Mouse (Mus musculus) retina, postnatal 7 days (tissue): Measurements from ENCODE around the gene Wfdc12.

Source experiments
- DNase-seq: peaks from one replicate; pipeline ENCODE4 v3.0.0-alpha.2; 2012; ENCODE audit warnings: low read depth, low spot score

The Wfdc12 gene

DNA sequence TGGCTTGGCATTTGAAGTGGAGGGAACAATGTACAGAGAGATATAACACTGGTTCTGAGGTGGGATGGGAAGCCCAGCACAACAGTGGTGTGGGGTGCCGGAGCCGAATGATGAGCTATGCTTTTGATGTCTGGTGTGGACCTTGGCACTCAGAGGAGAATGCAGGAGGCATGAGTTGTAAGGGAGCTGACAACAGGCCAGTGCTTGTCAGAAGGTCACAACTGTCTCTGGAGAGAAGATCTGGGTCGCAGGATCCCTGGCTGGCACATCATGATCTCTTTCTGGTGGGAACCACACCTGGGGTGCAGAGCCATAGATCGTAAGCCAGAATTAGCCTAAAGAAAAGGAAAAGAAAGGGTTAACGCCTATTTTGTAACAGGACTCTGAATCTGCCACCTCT is 12.6 kb downstream of the Wfdc12 start:
- DNase-seq = no peak

DNA sequence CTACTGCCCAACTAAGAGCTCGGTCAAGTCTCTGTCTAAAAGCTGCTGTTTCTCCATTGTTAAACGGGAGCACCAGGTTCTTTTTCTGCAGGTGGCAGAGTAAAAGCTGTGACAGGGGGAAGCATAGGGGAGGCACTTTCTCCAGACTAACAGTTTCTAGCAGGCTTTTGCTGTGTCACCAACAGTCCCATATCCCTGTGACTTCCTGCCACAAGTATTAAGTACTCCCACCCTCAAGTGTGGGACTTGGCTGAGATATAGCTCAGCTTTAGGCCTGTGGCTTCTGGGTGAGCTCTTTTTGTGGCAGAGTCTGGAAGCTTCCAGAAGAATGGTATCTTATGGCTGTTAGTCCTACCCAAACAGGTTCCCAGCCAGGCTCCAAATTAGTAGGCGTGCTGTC is 14.6 kb downstream of the Wfdc12 start:
- no peak for DNase-seq

DNA sequence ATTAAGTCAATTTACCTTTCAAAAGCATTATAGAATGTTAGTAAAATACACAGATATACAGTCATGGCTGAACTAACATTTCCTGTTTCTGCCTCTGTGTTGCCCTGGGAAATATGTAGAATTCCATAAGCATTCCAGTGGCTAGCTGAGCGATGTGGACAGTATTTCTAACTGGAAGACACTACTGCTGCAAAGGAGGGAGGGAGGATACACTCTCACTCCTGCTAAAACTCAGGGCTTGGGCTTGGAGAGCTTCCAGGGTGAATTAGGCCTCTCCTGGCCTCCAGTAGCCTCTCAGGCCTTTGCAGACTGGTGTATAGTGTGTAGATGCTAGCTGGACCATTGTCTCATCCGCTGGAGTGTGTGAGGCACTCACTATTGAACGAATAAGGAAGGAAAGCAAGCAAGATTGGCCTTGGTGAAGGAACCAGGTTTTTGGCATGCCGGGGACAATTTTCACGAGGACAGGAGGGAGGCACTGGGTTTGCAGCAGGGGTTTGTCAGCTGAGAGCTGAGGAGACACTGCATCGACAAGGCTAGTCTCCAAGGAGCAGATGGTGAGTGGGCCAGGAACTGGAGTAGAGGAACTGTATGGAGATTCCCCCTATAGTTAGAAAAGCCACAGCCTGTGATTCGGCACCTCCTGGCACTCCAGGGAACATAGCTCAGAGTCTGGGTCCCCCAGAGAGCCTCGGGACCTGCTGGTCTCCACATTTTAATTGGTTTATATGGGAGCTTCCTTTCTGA is 15.6 kb downstream of the Wfdc12 start:
- DNase-seq = no peak

DNA sequence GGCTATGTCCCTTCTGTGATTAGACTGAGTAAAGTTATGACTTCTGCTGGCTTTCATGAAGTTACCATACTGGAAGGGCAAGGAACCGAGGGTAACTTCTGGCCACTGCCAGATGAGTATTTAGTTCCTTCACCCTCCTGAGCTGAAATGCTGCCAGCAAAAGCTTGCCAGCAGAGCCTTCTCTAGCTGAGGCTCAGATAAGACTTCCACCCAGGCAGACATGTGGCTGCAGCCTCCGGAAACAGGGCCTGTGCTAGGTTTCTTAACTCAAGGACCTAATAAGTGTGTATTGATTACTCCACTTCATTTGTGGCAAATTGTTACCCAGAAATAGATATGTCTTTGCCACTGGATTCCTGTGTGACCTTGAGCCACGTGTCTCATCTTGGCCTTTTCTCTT is 17.0 kb downstream of the Wfdc12 start:
- DNase-seq = no peak

DNA sequence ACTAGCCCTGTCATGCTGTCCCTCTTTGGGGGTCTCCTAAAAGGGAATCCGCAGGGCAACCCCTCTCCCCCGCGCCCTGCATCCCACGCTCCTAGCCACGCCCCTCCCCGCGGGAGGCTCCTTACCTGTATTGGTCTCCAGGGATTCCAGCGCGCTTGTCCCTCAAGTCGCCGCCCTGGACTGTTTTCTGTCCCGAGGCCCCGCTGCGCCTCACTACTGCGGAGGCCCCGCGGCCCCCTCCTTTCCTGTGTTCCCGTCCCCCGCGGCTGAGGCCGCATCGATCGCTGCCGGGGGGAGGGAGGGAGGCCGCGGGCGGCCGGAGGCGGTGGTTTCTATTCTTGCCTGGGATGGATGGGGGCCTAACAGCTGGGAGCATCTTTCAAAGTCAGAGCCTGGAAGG is 19.5 kb downstream of the Wfdc12 start, which contains the start of gene Kcns1:
Gene Kcns1 (minus strand): TSS at position 212 of the 400 bp plus-strand sequence.
- no peak for DNase-seq

DNA sequence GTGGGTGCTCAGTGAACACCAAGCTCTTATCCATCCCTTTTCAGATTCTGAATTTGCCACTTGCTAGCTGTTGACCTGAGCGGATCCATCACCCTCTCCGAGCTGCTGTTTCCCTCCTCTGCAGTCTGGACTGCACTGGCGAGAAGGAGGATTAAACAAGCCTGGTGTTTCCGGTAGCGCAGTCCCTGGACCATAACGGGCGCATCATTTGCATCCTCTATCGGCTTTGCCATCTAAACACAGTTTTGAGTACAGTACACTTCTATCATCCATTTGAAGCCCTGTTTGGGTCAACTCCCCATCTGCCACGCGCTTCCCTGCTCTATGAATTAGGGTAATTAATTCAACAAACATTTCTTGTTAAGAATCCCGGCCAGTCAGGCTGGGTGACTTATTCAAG is 20.1 kb downstream of the Wfdc12 start:
- no peak for DNase-seq

DNA sequence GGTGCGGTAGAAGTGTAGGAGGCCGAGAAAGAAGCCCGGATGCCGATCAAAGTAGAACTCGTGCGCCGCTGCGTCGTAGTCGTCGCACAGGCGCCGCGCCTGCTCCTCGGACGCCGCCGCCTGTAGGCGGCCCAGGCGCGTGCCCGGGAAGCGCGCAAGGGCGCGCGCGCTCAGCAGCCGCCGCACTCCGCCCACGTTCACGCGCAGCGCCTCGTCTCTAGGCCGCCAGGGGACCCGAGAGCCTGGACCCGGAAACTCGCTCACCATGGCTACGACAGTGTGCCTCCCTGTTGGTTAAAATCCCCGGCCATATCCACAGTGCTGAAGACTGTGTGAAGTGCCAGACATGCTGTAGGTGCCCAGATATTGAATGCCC is 21.8 kb downstream of the Wfdc12 start:
- DNase-seq = peak; percentile 9

DNA sequence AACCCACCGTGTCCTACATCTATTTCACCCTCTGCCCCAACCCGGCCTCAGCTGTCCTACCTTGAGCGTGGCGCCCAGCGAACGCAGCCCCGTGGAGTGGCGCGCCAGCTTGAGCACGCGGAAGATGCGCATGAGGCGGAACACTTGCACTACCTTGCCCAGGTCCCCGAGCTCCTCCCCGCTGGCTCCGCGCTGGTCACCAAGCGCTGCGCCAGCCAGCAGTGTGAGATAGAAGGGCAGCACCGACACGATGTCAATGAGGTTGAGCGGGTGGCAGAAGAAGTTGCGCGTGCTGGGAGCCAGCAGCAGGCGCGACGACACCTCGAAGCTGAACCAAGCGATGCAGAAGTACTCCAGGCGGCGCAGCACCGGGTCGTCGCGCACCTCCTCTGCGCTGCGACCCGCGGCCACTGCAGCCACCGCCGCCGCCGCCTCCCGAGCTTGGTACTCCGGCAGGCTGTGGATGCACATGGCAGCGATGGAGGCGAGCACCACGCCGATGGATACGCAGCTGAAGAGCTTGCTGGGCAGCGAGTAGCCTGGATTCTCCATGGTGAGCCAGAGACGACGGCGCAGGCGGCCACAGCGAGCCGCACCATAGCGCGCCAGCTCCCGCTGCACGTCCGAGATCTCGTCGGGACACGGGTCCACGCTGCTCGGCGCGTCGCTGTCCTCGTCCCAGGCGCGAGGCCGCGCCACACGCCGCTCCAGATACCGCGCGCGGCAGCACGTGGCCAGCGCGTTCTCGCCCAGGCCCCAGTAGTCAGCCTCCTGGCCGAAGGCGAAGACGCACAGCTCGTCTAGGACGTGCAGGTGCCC is 22.4 kb downstream of the Wfdc12 start:
- DNase-seq = no peak

DNA sequence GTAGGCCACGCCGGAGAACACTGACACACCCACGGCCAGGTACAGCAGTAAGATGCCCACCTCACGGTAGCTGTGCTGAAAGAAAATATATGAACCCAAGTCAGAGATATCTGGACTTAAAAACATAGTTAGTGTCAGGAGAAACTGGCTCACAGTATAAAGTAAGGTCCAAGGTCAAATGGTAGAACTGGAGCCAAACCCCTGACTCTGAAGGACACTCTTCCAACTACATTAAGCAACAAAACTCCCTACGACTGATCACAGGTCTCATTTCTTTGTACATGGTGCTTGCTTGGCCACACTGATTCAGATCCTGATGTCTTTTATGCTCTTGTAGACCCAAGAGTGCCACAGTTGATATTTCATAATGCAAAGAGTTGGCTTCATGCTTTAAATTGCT is 25.5 kb downstream of the Wfdc12 start:
- no peak for DNase-seq

DNA sequence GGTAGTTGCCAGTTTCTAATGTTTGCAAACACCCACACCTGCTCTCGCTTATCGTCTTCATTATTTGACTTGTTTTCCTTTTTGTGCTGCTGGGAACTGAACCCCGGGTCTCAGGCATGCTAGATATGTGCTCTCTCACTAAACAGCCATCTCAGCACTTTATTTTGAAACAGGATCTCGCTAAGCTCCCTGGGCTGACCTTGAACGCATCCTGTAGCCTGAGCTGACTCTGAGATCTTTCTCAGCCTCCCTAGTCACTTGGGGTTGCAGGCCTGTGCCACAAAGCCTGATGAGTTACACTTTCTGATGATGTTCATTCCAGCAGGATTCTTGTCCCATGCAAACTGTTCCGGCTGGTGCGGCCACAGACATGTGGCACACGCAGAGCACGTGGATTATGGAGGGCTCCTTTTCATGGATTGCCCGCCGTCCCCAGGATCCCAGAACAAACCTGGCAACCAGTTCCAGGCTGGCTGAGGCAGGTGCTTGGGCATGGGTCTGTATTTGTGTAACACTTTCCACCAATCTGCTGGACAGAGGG is 28.8 kb downstream of the Wfdc12 start:
- DNase-seq = no peak

DNA sequence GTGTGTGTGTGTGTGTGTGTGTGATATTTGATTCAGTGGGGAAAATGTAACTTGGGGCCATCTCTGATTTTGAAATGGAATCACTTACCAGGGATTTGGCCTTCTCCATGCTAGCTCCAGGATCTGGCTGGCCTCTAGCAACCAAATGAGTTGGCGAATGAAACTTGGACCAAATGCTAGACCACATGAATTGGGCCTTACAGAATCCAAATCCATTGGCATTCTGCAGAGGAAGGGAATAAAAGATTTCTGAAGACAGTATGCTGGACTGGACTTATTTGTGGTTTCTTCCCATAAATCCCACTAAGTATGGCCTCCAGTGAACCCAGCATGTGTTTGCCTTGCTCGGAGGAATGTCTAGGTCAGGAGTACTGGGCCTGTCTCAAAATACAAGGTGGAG is 31.6 kb downstream of the Wfdc12 start:
- no peak for DNase-seq

DNA sequence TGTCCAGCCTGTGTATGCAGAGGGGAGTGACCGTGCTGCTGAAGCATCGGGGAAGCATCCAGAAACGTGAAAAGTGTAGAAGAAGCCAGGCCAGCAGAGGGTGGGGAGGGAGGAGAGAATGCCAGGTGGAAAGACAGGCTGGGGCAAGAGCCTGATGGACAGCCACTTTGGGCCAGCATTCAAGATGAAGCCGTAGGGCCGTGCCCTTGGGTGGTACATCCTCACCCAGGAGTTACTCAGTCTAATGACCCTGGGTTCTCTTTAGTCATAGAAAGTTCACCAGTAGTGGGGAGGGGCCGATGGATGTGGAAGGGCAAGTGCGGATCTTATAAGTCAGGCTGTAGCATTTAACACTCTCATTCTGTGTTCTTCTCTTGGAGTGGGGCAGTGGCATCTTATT is 34.2 kb downstream of the Wfdc12 start:
- no peak for DNase-seq

DNA sequence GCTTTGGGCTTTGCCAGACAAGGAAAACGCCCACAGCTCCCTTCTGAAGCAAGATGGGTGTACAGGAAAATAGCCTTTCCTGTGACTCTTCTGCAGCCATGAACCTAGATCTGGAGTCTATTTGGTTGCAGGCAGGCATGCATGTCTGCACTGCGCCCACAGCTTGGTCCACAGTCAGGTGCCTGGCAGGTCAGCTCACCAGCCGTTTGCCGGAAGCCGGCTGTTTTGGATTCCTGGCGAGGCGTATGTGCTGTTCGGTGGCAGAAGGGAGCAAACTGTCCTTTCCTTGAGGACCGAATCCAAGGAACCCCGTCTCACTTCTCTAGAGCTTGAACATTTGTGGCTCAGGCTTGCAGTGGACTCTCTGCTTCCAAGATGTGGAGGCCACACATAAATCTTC is 36.4 kb downstream of the Wfdc12 start:
- no peak for DNase-seq

DNA sequence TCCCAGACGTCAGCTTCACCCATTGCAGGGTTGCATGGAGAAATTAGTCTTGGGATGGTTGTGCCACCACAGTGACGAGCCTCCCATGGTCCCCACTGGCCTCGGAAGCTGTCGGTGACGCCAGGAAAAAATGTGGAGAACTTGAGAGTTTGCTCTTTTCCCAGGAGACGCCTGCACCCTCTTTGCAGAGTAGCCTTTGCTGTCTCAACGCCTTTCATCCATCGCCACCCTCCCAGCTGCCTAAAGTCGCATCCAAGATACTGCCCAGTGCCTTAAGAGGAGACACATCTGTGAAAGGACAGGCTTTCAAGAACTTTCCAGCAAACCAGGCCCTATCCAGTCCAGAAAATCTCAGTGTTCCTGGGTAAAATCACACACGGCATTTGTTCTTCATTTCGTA is 38.1 kb downstream of the Wfdc12 start:
- no peak for DNase-seq

DNA sequence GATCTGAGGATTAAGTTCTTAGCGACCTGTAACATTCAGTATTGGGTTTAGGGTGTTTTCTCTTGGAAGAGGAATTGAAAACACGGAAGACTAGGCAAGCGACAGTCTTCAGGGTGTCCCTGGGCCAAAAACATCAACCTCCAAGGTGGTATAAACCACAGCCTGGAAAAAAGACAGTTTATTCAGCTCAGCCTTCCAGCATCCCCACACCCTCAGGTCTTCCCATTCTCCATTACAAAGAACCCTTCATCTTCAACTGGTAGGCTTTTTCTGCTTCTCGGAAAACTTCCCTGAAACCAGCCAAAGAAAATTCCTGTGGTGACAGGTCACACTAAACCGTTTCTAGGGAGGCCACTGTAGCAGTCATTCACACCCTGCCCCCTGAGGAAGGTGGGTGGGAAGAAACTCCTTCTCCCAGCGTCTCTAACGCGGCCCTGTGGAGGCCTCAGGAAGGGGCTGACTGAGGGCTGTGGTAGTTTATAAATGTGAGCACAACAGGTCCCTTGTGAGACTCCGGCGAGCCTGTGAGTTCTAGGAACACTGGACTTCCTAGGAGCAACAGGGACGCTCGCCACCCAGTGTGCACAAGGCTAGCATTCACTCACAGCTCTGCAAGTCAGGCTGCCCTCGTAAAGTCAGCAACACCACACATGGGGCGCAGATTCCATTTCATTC is 40.2 kb downstream of the Wfdc12 start:
- DNase-seq = no peak

DNA sequence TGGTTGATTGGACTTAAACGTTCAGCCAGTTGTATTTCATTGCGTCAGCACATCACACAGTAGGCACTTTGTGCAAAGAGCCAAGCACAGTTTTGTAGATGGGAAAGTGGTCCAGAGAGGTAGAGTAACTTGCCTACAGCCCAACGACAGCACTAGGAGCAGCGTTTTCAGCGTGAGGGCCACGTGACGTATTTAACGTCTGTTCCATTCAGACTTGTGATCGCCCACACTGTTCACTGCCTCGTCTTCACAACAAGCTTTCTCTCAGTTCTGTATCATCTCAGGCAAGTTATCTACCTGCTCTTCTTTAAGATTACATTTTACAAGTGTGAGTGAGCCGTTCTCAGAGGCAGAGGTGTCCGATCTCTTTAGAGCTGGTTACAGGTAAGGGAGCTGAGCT is 43.9 kb downstream of the Wfdc12 start:
- DNase-seq = no peak

DNA sequence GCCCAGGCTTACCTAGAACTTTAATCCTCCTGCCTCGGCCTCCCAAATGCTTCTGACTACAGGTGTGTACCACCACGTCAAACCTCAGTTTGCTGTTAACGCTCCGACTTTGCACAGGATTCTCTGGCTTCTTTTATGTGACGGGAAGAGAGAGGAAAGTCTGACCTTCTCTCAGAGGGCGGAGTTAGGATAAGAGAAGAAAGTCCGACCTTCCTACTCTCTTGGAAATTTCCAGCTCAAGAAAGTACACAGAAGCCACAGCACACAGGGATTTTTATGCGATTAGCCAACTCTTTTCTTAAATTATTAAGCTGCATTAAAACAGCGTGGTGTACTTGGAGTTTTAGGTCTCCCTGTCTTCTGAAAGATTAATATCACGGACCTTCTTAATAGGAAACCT is 45.9 kb downstream of the Wfdc12 start:
- DNase-seq = no peak

DNA sequence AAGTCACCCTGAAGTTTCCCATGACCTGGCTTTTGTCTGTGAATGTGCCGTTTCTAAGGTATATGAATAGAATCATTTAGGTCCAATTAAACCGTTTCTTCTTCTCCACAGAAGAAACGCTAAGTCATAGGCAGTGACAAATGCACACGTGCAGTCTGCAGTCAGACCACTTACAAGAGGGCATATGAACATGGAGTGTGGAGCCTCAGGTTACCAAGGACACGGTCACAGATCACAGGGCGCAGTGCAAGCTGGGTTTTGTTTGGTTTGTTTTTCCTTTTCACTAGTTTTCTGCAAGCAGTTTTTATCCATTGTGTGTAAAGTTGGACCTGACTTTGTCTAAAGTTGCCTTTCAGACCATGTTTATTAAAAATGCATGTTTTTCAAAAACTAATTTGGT is 46.4 kb downstream of the Wfdc12 start:
- DNase-seq = no peak

DNA sequence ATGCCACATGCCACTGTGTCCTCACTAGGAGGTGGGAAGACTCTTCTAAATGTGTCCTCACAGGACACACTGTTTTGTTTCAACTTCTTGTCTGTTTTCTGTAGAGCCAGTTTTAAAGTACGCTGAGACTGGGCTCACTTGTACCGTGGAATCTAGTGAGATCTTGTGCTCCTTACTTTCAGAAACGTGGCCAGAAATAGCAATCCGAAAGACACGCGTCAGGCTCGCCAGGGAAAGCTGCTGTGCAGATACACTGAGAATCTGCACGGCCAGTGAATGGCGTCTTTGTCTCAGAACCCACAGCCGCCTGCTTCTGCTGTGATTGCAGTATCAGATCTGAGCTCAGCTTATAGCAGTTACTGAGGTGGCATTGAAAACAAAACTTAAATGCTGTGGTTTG is 48.4 kb downstream of the Wfdc12 start:
- DNase-seq = no peak
